Mouse (Mus musculus) heart, embryonic 14.5 days (tissue): ENCODE data around the gene Wdr66. TPM values are rescaled to one million over a fixed set of nuclear protein-coding genes. Genes with fewer than 3 reads are reported as not detected.
A peak's percentile ranks its signal among the peaks of the same experiment; 100 is the strongest.

Source experiments
- ATAC-seq: fragments of 200-750 bp; cut with Nextera tagmentation; 2 replicates; pipeline ENCODE4 v1.8.0; 2017; ENCODE audit warnings: low read depth, moderate TSS enrichment; ENCODE audit not compliant: insufficient number of reproducible peaks, insufficient read depth, low FRiP score
- H3K27ac ChIP-seq, 2 experiments: fragments of 200-500 bp in 1 of 2; fragments of 300-500 bp in 1 of 2; sonication (generic) in 1 of 2; replicated peaks in 1 of 2; 2 replicates each; pipeline ENCODE4 v1.5.1; 2012 to 2014; ENCODE audit warnings: low read depth in 2 of 2, low read length in 2 of 2, control low read depth in 1 of 2, mild to moderate bottlenecking in 1 of 2, mixed read lengths in 1 of 2; ENCODE audit not compliant: control insufficient read depth in 1 of 2, insufficient read depth in 1 of 2
- H3K27me3 ChIP-seq: fragments of 300-500 bp; sonication (generic); 2 replicates; pipeline ENCODE4 v1.6.1; 2014; ENCODE audit warnings: mild to moderate bottlenecking, low read length, control low read depth; ENCODE audit not compliant: control insufficient read depth, insufficient read depth
- H3K36me3 ChIP-seq: fragments of 300-500 bp; sonication (generic); 2 replicates; pipeline ENCODE4 v1.6.1; 2014; ENCODE audit warnings: mild to moderate bottlenecking, control low read depth, low read length, mixed read lengths; ENCODE audit not compliant: control insufficient read depth, insufficient read depth
- H3K4me1 ChIP-seq, 2 experiments: fragments of 200-500 bp in 1 of 2; fragments of 300-500 bp in 1 of 2; sonication (generic) in 1 of 2; 2 replicates each; pipeline ENCODE4 v1.6.1; 2012 to 2014; ENCODE audit warnings: low read length in 2 of 2, control low read depth in 1 of 2, mixed read lengths in 1 of 2; ENCODE audit not compliant: control insufficient read depth in 2 of 2, insufficient read depth in 2 of 2
- H3K4me2 ChIP-seq: fragments of 300-500 bp; sonication (generic); 2 replicates; pipeline ENCODE4 v1.6.1; 2014; ENCODE audit warnings: mild to moderate bottlenecking, low read length
- H3K4me3 ChIP-seq, 2 experiments: fragments of 200-500 bp in 1 of 2; fragments of 300-500 bp in 1 of 2; sonication (generic) in 1 of 2; 2 replicates each; pipeline ENCODE4 v1.5.1; 2012 to 2014; ENCODE audit warnings: low read length in 2 of 2, mild to moderate bottlenecking in 2 of 2, control low read depth in 1 of 2, low read depth in 1 of 2, moderate library complexity in 1 of 2; ENCODE audit not compliant: control insufficient read depth in 1 of 2, insufficient read depth in 1 of 2
- H3K9ac ChIP-seq: fragments of 300-500 bp; sonication (generic); 2 replicates; pipeline ENCODE4 v1.6.1; 2014; ENCODE audit warnings: mild to moderate bottlenecking, low read length
- H3K9me3 ChIP-seq: fragments of 300-500 bp; sonication (generic); 2 replicates; pipeline ENCODE4 v1.6.1; 2016; ENCODE audit warnings: low read length, control low read depth; ENCODE audit not compliant: control insufficient read depth
- WGBS: fragments of 180-500 bp; shearing (Covaris S2); extraction: QIAGEN DNeasy Blood & Tissue Kit; methylation state at CpG from one replicate; pipeline ENCODE4 v1.1.7; 2014; 5-methylcytosine and 5-hydroxymethylcytosine counted together
- polyA plus RNA-seq: library from polyadenylated mRNA; unstranded; fragments of >200 nt; fragmentation: Nextera tagmentation; extraction: Ambion mirVana; gene quantifications from 2 replicates; pipeline ENCODE4 v1.2.1, GENCODE M21; 2014

The Wdr66 gene
- polyA plus RNA-seq, 1 experiment from 2014 or later, result 2.0 TPM

- 68% methylated on average over 8 of the region's 8 CpGs for WGBS
- Histone ChIP-seq H3K4me3 (no peak overlapping the region), H3K9ac (no peak overlapping the region), H3K27me3 (no peaks in the 10 kb centered on the region), H3K27ac (no peak overlapping the region), H3K36me3 (no peaks in the 10 kb centered on the region), H3K9me3 (no peaks in the 10 kb centered on the region), H3K4me2 (no peak overlapping the region), H3K4me1 (peaks cover 27 to 28% of the 10 kb centered on the region in 2 experiments)
- no peak for ATAC-seq
These were observed 48.7 kb downstream of the Wdr66 start for GRCm38 (mm10) chr5:123300496-123301034.

GRCm38 (mm10) chr5:123301780-123302521 is 50.0 kb downstream of the Wdr66 start:
- Histone ChIP-seq H3K27ac (peak overlapping the region in 1 of 2 experiments; percentile 20; a peak in 2 of 4 replicates), H3K27me3 (no peaks in the 10 kb centered on the region), H3K9me3 (no peaks in the 10 kb centered on the region), H3K9ac (no peak overlapping the region; the same call in 1 of the 2 replicates), H3K4me3 (no peak overlapping the region), H3K4me1 (peaks cover 26 to 27% of the 10 kb centered on the region in 2 experiments), H3K36me3 (no peaks in the 10 kb centered on the region), H3K4me2 (no peak overlapping the region; the same call in 1 of the 2 replicates)
- 68% methylated on average over 20 of the region's 20 CpGs for WGBS
- no peak for ATAC-seq

GRCm38 (mm10) chr5:123307630-123308282 is 55.9 kb downstream of the Wdr66 start:
- Histone ChIP-seq H3K27me3 (no peaks in the 10 kb centered on the region), H3K4me1 (peaks cover 6 to 9% of the 10 kb centered on the region in 2 experiments), H3K9ac (no peak overlapping the region), H3K4me2 (no peak overlapping the region), H3K36me3 (no peaks in the 10 kb centered on the region), H3K9me3 (no peaks in the 10 kb centered on the region), H3K4me3 (no peak overlapping the region), H3K27ac (no peak overlapping the region)
- WGBS, result 75% methylated on average over 18 of the region's 18 CpGs
- peak; percentile 32; the same call in 1 of the 2 replicates for ATAC-seq

GRCm38 (mm10) chr5:123309816-123310215 is 57.9 kb downstream of the Wdr66 start:
- Histone ChIP-seq H3K27ac (no peak overlapping the region), H3K4me2 (no peak overlapping the region), H3K4me1 (peaks cover 15% of the 10 kb centered on the region in 2 experiments), H3K27me3 (no peaks in the 10 kb centered on the region), H3K9ac (0 out of 2 replicates have a peak overlapping the region, but pooled peaks have one; percentile 8), H3K9me3 (no peaks in the 10 kb centered on the region), H3K36me3 (no peaks in the 10 kb centered on the region), H3K4me3 (no peak overlapping the region)
- no peak for ATAC-seq
- WGBS, result 45% methylated on average over 10 of the region's 10 CpGs

GRCm38 (mm10) chr5:123310221-123310620 is 58.3 kb downstream of the Wdr66 start:
- WGBS, result 53% methylated on average over 7 of the region's 7 CpGs
- H3K9ac ChIP-seq, result 0 out of 2 replicates have a peak overlapping the region, but pooled peaks have one; percentile 8
- no peaks in the 10 kb centered on the region for H3K9me3 ChIP-seq
- no peak overlapping the region for H3K4me2 ChIP-seq
- peaks cover 15 to 16% of the 10 kb centered on the region in 2 experiments for H3K4me1 ChIP-seq
- H3K27me3 ChIP-seq, result no peaks in the 10 kb centered on the region
- no peak overlapping the region for H3K27ac ChIP-seq
- no peaks in the 10 kb centered on the region for H3K36me3 ChIP-seq
- no peak overlapping the region for H3K4me3 ChIP-seq
- no peak for ATAC-seq

- peak; percentile 50; the same call in 1 of the 2 replicates for ATAC-seq
- WGBS, result 27% methylated on average over 12 of the region's 12 CpGs
- H3K9ac ChIP-seq, result 0 out of 2 replicates have a peak overlapping the region, but pooled peaks have one; percentile 16
- no peaks in the 10 kb centered on the region for H3K27me3 ChIP-seq
- peak overlapping the region; percentile 2 to 55; a peak in 2 of 4 replicates for H3K27ac ChIP-seq
- H3K36me3 ChIP-seq, result no peaks in the 10 kb centered on the region
- peak overlapping the region; percentile 26; the same call in 1 of the 2 replicates for H3K4me2 ChIP-seq
- no peaks in the 10 kb centered on the region for H3K9me3 ChIP-seq
- H3K4me3 ChIP-seq, result no peak overlapping the region
- H3K4me1 ChIP-seq, result peaks cover 15 to 23% of the 10 kb centered on the region in 2 experiments
These were observed 61.2 kb downstream of the Wdr66 start for GRCm38 (mm10) chr5:123313058-123313630.

- 62% methylated on average over 11 of the region's 11 CpGs for WGBS
- H3K27ac ChIP-seq, result peak overlapping the region; percentile 14 to 55; a peak in 1 of 4 replicates
These were observed 62.0 kb downstream of the Wdr66 start for GRCm38 (mm10) chr5:123313851-123314380.

More at GRCm38 (mm10) chr5:123313851-123314380, 62.0 kb downstream of the Wdr66 start:
- H3K4me1 ChIP-seq, result peaks cover 16 to 23% of the 10 kb centered on the region in 2 experiments
- H3K9me3 ChIP-seq, result no peaks in the 10 kb centered on the region
- no peaks in the 10 kb centered on the region for H3K27me3 ChIP-seq
- no peak overlapping the region for H3K9ac ChIP-seq
- H3K36me3 ChIP-seq, result no peaks in the 10 kb centered on the region
- ATAC-seq, result no peak
- H3K4me3 ChIP-seq, result no peak overlapping the region
- H3K4me2 ChIP-seq, result no peak overlapping the region
